ENCODE assay signal across 15 mouse cellular contexts in genomic region chr2:61476648-61477047, GRCm38 (mm10).
"Had no signal": no experiment of that assay in that cellular context is flagged by ENCODE, and none has a peak within 500 bp of the region (broad histone marks: within the 10 kb centered on the region; RNA-seq: fewer than 3 reads in every experiment).

No protein-coding gene starts in this region.

- H3K4me2 ChIP-seq: intestine, embryonic 15.5 days; limb, embryonic 12.5 days; midbrain, embryonic 12.5 days; neural tube, embryonic 13.5 days; stomach, embryonic 15.5 days had no signal

- H3K4me3 ChIP-seq: intestine, embryonic 15.5 days; limb, embryonic 12.5 days; midbrain, embryonic 12.5 days; neural tube, embryonic 13.5 days; stomach, embryonic 15.5 days had no signal

- H3K4me1 ChIP-seq: intestine, embryonic 15.5 days; limb, embryonic 12.5 days; midbrain, embryonic 12.5 days; neural tube, embryonic 13.5 days; stomach, embryonic 15.5 days had no signal

- H3K9ac ChIP-seq: intestine, embryonic 15.5 days; limb, embryonic 12.5 days; liver, embryonic 14.5 days; midbrain, embryonic 12.5 days; neural tube, embryonic 13.5 days; stomach, embryonic 15.5 days had no signal

- DNase-seq: kidney, adult 8-10 months; kidney, postnatal 36 days; layer of hippocampus, adult 9-11 months; layer of hippocampus, postnatal 36 days; liver; right cerebral cortex, postnatal 14 days; thymus, adult 2 months; thymus, postnatal 25 days had no signal

- H3K9me3 ChIP-seq: intestine, embryonic 15.5 days; limb, embryonic 12.5 days; midbrain, embryonic 12.5 days; neural tube, embryonic 13.5 days; stomach, embryonic 15.5 days had no signal

- H3K27ac ChIP-seq: intestine, embryonic 15.5 days; kidney, postnatal 0 days; limb, embryonic 12.5 days; liver, embryonic 14.5 days; midbrain, embryonic 12.5 days; neural tube, embryonic 13.5 days; stomach, embryonic 15.5 days had no signal

- H3K27me3 ChIP-seq: intestine, embryonic 15.5 days; limb, embryonic 12.5 days; midbrain, embryonic 12.5 days; neural tube, embryonic 13.5 days; stomach, embryonic 15.5 days had no signal

- H3K36me3 ChIP-seq: intestine, embryonic 15.5 days; limb, embryonic 12.5 days; midbrain, embryonic 12.5 days; neural tube, embryonic 13.5 days; stomach, embryonic 15.5 days had no signal

- ATAC-seq: intestine, embryonic 15.5 days had no signal
